Mouse (Mus musculus) hindbrain, embryonic 16.5 days (tissue): ENCODE results near the gene Rai2. TPM values are rescaled to one million over a fixed set of nuclear protein-coding genes. Genes with fewer than 3 reads are reported as not detected.

Experiments
- ATAC-seq: fragments of 200-750 bp; cut with Nextera tagmentation; 2 replicates; pipeline ENCODE4 v1.8.0; 2017; ENCODE audit warnings: moderate TSS enrichment, moderate library complexity
- H3K27ac ChIP-seq: fragments of 300-500 bp; sonication (generic); 2 replicates; pipeline ENCODE4 v1.5.1; 2014; ENCODE audit warnings: low read depth, mild to moderate bottlenecking, control low read depth, low read length, moderate library complexity
- H3K27me3 ChIP-seq: fragments of 300-500 bp; sonication (generic); replicated peaks from 2 replicates; pipeline ENCODE4 v1.6.1; 2014; ENCODE audit warnings: low read length; ENCODE audit not compliant: control insufficient read depth, insufficient read depth
- H3K36me3 ChIP-seq: fragments of 300-500 bp; sonication (generic); 2 replicates; pipeline ENCODE4 v1.6.1; 2014; ENCODE audit warnings: mild to moderate bottlenecking, low read length, moderate library complexity, mixed read lengths; ENCODE audit not compliant: control insufficient read depth, insufficient read depth
- H3K4me1 ChIP-seq: fragments of 300-500 bp; sonication (generic); 2 replicates; pipeline ENCODE4 v1.6.1; 2014; ENCODE audit warnings: low read depth, low read length; ENCODE audit not compliant: control insufficient read depth, insufficient read depth
- H3K4me2 ChIP-seq: fragments of 300-500 bp; sonication (generic); 2 replicates; pipeline ENCODE4 v1.6.1; 2014; ENCODE audit warnings: mild to moderate bottlenecking, low read length, control low read depth, moderate library complexity
- H3K4me3 ChIP-seq: fragments of 300-500 bp; sonication (generic); 2 replicates; pipeline ENCODE4 v1.5.1; 2014; ENCODE audit warnings: mild to moderate bottlenecking, low read length, control low read depth, moderate library complexity
- H3K9ac ChIP-seq: fragments of 300-500 bp; sonication (generic); 2 replicates; pipeline ENCODE4 v1.6.1; 2014; ENCODE audit warnings: low read depth, mild to moderate bottlenecking, control low read depth, low read length, moderate library complexity
- H3K9me3 ChIP-seq: fragments of 300-500 bp; sonication (generic); 2 replicates; pipeline ENCODE4 v1.6.1; 2014; ENCODE audit warnings: mild to moderate bottlenecking, low read length, moderate library complexity; ENCODE audit not compliant: control insufficient read depth
- WGBS: fragments of 180-500 bp; shearing (Covaris S2); extraction: QIAGEN DNeasy Blood & Tissue Kit; methylation state at CpG from one replicate; pipeline ENCODE4 v1.1.7; 2014; 5-methylcytosine and 5-hydroxymethylcytosine counted together
- polyA plus RNA-seq: library from polyadenylated mRNA; unstranded; fragments of >200 nt; fragmentation: Nextera tagmentation; extraction: Ambion mirVana; gene quantifications from 2 replicates; pipeline ENCODE4 v1.2.1, GENCODE M21; 2015

Rai2 gene
- 16.4 and 22.6 TPM in 2 replicates for polyA plus RNA-seq

DNA sequence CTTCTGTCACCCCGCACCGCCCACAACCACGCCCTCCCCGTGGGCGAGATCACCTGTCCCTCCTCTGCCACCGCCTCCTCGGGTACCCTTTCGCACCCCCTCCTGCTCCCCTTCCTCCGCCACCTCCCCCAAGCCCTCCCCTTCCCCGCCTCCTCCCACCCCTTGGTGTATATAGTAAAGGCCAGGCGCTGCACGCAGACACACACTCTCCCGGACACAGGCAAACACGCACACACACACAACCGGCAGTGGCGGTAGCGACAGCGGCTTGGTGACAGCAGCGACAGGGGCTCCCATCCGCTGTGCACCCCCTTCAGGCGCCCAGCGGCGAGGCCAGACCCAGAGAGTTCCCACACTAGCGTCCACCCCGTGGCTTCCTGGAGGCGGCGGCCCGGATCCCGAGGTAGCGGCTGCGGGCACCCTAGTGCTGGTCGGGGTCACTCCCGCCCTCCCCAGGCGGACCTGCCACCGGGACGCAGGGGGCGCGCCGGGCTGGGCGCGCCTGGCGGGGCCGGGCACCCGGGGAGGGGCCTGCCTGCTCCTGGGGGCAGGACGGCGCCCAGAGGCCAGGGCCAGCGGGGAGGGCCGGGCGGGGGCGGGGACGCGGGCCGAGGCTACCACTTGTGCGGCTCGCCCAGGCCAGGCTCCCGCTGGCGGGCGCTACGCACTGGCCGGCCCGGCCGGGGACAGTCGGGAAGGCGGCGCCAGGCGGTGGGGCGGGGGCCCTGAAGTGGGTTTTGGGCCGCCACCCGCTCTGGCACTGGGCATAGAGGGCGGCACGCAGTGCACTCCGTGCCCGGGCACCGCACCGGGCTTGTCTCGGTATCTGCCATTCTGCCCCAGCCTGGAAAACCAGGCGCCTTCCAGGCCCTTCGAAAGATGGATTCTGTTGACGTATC lies at the start of gene Rai2:
Rai2 (plus strand) TSS at position 205 of the 899 bp plus-strand sequence.
- Histone ChIP-seq H3K9ac (peak within 1 kb of the TSS; percentile 78), H3K36me3 (no peaks in the 10 kb centered on the region), H3K4me3 (peak within 1 kb of the TSS; percentile 70), H3K4me1 (peaks cover 6% of the 10 kb centered on the region), H3K27me3 (peaks cover 2% of the 10 kb centered on the region; the same call in 1 of the 2 replicates), H3K4me2 (peak within 1 kb of the TSS; percentile 61), H3K27ac (peak within 1 kb of the TSS; percentile 83), H3K9me3 (no peaks in the 10 kb centered on the region)
- WGBS: 13% methylated on average over 31 of the region's 79 CpGs
- peak; percentile 82 for ATAC-seq

DNA sequence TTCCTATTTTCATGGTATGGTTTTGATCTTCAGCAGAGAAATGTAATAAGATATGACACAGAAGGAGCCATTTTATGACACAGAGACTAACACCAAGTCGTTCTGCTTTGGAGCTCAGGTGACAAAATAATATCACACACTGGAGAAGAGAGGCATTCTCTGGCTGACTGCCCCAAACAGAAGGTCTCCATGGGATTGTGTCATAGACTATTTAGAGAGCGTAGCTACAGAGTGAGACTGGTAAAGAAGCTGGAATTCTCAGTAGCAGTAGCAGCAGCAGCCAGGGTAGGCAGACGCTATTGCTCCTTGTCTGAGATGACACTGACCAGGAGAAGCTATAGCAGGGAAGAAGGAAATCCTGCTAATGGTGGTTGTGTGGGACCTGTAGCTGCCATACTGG lies 27.5 kb upstream of the Rai2 start:
- Histone ChIP-seq H3K4me3 (no peak overlapping the region), H3K9me3 (no peaks in the 10 kb centered on the region), H3K36me3 (no peaks in the 10 kb centered on the region), H3K9ac (no peak overlapping the region), H3K27me3 (no peaks in the 10 kb centered on the region; the same call in none of the 2 replicates), H3K4me1 (no peaks in the 10 kb centered on the region), H3K27ac (no peak overlapping the region), H3K4me2 (no peak overlapping the region)
- no peak for ATAC-seq
- WGBS: 59% methylated on average over 3 of the region's 3 CpGs

DNA sequence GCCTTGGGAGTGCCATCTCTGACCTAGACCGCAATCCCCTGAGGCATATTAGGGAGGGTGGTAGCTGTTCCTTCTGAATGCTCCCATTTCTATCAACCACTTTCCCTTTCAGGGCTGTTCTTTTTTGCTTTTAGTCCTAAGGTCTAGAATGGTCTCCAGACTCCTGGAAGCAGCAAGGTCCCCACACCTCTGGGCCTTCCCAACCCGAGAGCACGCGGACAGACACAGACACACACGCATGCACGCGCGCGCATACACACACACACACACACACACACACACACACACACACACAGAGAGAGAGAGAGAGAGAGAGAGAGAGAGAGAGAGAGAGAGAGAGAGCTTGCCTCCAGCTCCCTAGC lies 385 bp upstream of the Rai2 start:
- Histone ChIP-seq H3K27me3 (peaks cover 2% of the 10 kb centered on the region; the same call in 1 of the 2 replicates), H3K4me3 (peak overlapping the region; percentile 70), H3K9me3 (no peaks in the 10 kb centered on the region), H3K27ac (peak overlapping the region; percentile 83; the same call in 1 of the 2 replicates), H3K4me2 (peak overlapping the region; percentile 61), H3K36me3 (no peaks in the 10 kb centered on the region), H3K9ac (peak overlapping the region; percentile 78; the same call in 1 of the 2 replicates), H3K4me1 (peaks cover 6% of the 10 kb centered on the region)
- 38% methylated on average over 6 of the region's 9 CpGs for WGBS
- peak; percentile 41 for ATAC-seq

DNA sequence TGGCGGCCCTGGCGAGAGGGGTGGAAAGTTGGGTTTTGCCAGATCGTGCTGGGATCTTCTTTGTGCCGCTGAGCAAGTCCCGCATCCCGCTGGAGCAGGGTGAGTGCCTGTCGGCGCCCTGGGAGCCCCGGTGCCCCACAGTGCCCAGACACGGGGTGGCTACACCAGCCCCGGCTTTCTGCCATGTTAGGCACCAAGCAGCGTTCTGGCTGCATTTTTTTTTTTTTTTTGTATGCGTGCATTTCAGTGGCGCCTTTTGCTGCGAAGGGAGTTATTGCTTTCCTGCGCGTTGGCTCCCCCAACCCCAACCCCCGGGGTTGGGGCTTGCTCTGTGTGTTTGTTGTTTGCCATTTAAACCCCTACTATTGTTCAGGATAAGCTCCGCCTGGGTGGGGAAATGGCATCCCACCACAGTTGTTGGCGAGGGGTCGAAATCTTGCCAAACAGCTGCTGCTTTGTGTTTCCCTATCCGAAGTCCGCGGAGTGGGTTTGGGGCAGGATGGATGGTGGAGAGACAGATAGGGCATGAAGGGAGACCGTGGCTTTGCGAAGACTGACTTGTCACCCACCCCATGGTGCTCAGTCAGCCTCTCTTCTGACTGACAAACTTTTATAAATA lies 1.0 kb downstream of the Rai2 start:
- Histone ChIP-seq H3K4me1 (peaks cover 6% of the 10 kb centered on the region), H3K36me3 (no peaks in the 10 kb centered on the region), H3K27me3 (peaks cover 2% of the 10 kb centered on the region; the same call in 1 of the 2 replicates), H3K9me3 (no peaks in the 10 kb centered on the region), H3K9ac (peak overlapping the region; percentile 78), H3K27ac (peak overlapping the region; percentile 83), H3K4me3 (peak overlapping the region; percentile 70), H3K4me2 (peak overlapping the region; percentile 61)
- 21% methylated on average over 24 of the region's 26 CpGs for WGBS
- peak; percentile 49 for ATAC-seq

- H3K27ac ChIP-seq: peak overlapping the region; percentile 59; the same call in 1 of the 2 replicates
- peaks cover 2% of the 10 kb centered on the region; the same call in 1 of the 2 replicates for H3K27me3 ChIP-seq
- peak overlapping the region; percentile 70 for H3K4me3 ChIP-seq
- ATAC-seq: no peak
- peak overlapping the region; percentile 61 for H3K4me2 ChIP-seq
- no peaks in the 10 kb centered on the region for H3K36me3 ChIP-seq
- no peaks in the 10 kb centered on the region for H3K9me3 ChIP-seq
- peaks cover 10% of the 10 kb centered on the region for H3K4me1 ChIP-seq
- 25% methylated on average over 11 of the region's 11 CpGs for WGBS
- peak overlapping the region; percentile 78 for H3K9ac ChIP-seq
Observed at GRCm38 (mm10) chrX:161718548-161718947, 1.7 kb downstream of the Rai2 start.

DNA sequence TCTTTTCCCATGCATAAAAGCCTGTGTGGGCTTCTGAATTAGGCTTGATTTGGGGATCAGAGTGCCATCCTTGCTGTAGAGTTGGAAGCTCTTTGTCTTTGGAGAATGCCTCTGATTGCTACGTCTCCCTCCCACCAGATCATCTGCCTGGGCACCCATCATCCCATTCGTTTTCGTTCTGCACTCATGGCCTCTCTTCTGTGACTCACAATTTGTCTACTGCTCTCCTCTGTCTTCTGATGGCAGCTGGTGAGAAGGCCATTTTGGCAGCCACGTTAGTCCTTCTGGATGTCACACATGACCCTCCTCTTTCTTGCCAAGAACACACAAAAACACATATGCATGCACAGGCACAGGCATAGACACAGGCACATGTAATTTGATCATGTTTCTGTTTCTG lies 4.2 kb downstream of the Rai2 start:
- WGBS: 59% methylated on average over 4 of the region's 4 CpGs
- H3K4me1 ChIP-seq: peaks cover 10% of the 10 kb centered on the region
- no peak for ATAC-seq
- no peaks in the 10 kb centered on the region for H3K36me3 ChIP-seq
- no peak overlapping the region for H3K27ac ChIP-seq
- H3K27me3 ChIP-seq: peaks cover 4% of the 10 kb centered on the region; the same call in 1 of the 2 replicates
- H3K9ac ChIP-seq: no peak overlapping the region
- H3K4me3 ChIP-seq: no peak overlapping the region
- H3K9me3 ChIP-seq: no peaks in the 10 kb centered on the region
- peak overlapping the region; percentile 25; the same call in 1 of the 2 replicates for H3K4me2 ChIP-seq

- peak overlapping the region; percentile 17; the same call in 1 of the 2 replicates for H3K9ac ChIP-seq
Observed at GRCm38 (mm10) chrX:161723391-161723808, 6.5 kb downstream of the Rai2 start.

DNA sequence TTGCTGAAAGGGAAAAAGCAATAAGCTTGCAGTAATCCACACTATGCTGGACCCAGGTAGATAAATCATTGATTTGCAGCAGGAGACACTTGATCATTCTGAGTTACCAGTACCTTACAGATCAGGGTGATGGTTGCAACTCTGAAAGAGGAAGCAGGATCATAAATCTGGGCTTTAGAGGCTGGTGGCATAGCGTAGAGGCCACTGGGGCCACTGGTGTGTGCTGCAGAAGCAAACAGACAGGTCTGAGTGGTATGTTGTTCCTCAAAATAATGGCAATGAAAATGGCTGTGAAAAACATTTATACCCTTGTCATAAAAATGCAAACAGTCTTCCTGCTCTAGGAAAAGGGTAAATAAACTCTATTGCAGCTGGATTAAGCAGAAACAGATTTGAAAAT lies 9.4 kb downstream of the Rai2 start:
- Histone ChIP-seq H3K36me3 (no peaks in the 10 kb centered on the region), H3K9me3 (no peaks in the 10 kb centered on the region), H3K27ac (no peak overlapping the region), H3K4me1 (peaks cover 4% of the 10 kb centered on the region; the same call in 1 of the 2 replicates), H3K27me3 (peaks cover 6% of the 10 kb centered on the region; the same call in 1 of the 2 replicates), H3K9ac (no peak overlapping the region), H3K4me2 (no peak overlapping the region), H3K4me3 (no peak overlapping the region)
- ATAC-seq: no peak
- 89% methylated on average over 1 of the region's 1 CpGs for WGBS

More at GRCm38 (mm10) chrX:161723391-161723808, 6.5 kb downstream of the Rai2 start:
- WGBS: 26% methylated on average over 9 of the region's 9 CpGs
- Histone ChIP-seq H3K4me2 (peak overlapping the region; percentile 40), H3K27me3 (peaks cover 3% of the 10 kb centered on the region; the same call in 1 of the 2 replicates), H3K4me1 (peaks cover 10% of the 10 kb centered on the region), H3K9me3 (no peaks in the 10 kb centered on the region), H3K36me3 (no peaks in the 10 kb centered on the region), H3K4me3 (peak overlapping the region; percentile 9; the same call in 1 of the 2 replicates), H3K27ac (peak overlapping the region; percentile 61; the same call in 1 of the 2 replicates)
- 0 out of 2 replicates have a peak, but pooled peaks have one; percentile 19 for ATAC-seq
